Mouse (Mus musculus) lung, adult 2 months (tissue): ENCODE measurements around the gene Wnt10a.

ENCODE experiments used
- CTCF ChIP-seq: fragments of 200-500 bp; IDR thresholded peaks from 2 replicates; pipeline ENCODE4 v1.5.1; 2011; ENCODE audit warnings: mild to moderate bottlenecking, low read length, control low read depth; ENCODE audit not compliant: insufficient read depth
- POLR2A ChIP-seq: fragments of 200-500 bp; IDR thresholded peaks from 2 replicates; pipeline ENCODE4 v1.6.1; 2011; ENCODE audit warnings: low read depth, mild to moderate bottlenecking, control low read depth, low read length, borderline replicate concordance; ENCODE audit errors: extremely low read depth

DNA sequence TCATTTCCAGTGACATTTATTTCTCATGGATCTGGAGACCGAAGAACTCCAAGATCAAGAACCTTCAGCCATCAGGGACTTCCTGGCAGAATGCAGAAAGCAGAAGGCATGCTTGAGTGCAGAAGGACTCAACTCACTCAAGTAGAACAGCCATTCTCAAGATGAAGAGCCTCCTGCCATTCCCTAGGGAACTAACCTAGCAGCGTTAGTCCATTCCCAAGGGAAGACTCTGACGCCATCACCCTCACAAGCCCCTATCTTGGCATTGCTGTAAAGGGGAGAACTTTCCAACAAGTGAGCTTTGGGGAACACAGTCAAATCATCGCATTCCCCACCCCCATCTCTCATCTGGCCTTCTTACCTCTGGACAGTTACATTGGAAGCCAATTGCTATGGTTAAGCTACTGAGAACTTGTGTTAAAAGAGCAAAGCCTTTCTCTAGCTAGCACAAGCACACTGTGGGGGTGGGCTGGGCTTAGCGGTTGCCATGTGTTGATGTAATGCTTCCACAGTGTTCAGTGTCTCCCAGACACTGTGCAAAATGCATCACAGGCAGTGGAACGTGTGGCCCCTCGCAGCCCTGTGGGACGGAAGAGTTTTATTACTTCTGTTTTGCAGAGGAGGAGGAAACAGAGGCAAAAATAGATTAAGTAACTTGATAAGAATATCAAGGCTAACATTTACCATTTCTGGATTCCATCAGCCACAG, 37.9 kb upstream of the Wnt10a start:
- TF ChIP-seq CTCF (no peak), POLR2A (no peak)
